8 mouse cellular contexts compared by ENCODE assay signal in the genomic region with DNA sequence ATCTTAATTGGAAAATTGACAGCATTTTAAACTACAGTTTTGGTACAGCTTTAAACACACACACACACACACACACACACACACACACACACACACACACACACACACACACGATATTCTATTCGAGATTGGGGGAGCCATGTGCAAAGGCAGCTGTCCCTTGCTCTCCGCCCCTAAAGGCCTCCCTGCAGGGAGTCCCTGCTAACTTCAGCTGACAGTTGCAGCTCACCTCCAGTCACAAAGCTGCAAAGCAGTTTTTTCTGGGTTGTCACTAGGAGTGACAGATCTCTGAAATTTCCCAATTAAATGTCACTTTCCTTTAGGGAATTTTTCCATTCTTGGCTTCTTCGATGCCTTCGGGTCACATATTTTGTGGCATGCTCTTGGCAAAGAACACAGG. TPM values are rescaled to one million over a fixed set of nuclear protein-coding genes. Genes with fewer than 3 reads are reported as not detected.
DNase-seq lines count a peak whose midpoint lies in the region; ATAC-seq and TF ChIP-seq lines count a peak whose summit lies in the region.

No protein-coding gene starts in this region.

- peak; percentile 59 to 73 for DNase-seq in cerebellum, postnatal 10 days
- no peak for DNase-seq in cerebellum, adult 11-12 months
- DNase-seq in lung, postnatal 10 days = no peak
- no peak for DNase-seq in limb, embryonic 14.5 days (ENCODE audit: low spot score)
- DNase-seq in left cerebral cortex, adult 8-10 months (ENCODE audit: low spot score in 2 of 2) = no peak
- DNase-seq in frontal cortex, adult 2 months (ENCODE audit: extremely low spot score in 1 of 2, low spot score in 1 of 2) = no peak

- peak overlapping the region; percentile 46 for H3K4me3 ChIP-seq in lung, embryonic 15.5 days
- peak overlapping the region; percentile 59 for H3K4me3 ChIP-seq in limb, embryonic 14.5 days (replicated peaks; ENCODE audit: low read length)
- H3K4me3 ChIP-seq in stomach, embryonic 16.5 days (replicated peaks; ENCODE audit: low read length) = peak overlapping the region; percentile 52

- TF ChIP-seq POLR2A in limb, embryonic 14.5 days (IDR thresholded peaks at IDR 0.05; ENCODE audit: borderline replicate concordance, extremely low read depth, insufficient read depth, insufficient read length) = no peak

- 12% methylated on average over 5 of the region's 5 CpGs for WGBS in lung, embryonic 15.5 days
- WGBS in limb, embryonic 14.5 days = 8% methylated on average over 5 of the region's 5 CpGs
- WGBS in stomach, embryonic 16.5 days = 18% methylated on average over 5 of the region's 5 CpGs

- no peak overlapping the region for H3K27ac ChIP-seq in lung, embryonic 15.5 days
- peak overlapping the region; percentile 96 for H3K27ac ChIP-seq in limb, embryonic 14.5 days (replicated peaks; ENCODE audit: low read depth, low read length)
- H3K27ac ChIP-seq in stomach, embryonic 16.5 days (ENCODE audit: low read length) = peak overlapping the region; percentile 82

- H3K27me3 ChIP-seq in lung, embryonic 15.5 days = peaks cover 27% of the 10 kb centered on the region; the same call in 1 of the 2 replicates
- H3K27me3 ChIP-seq in limb, embryonic 14.5 days (ENCODE audit: control insufficient read depth, insufficient read depth, low read length) = no peaks in the 10 kb centered on the region
- H3K27me3 ChIP-seq in stomach, embryonic 16.5 days (ENCODE audit: control insufficient read depth, insufficient read depth, low read length) = no peaks in the 10 kb centered on the region

- no peak for ATAC-seq in lung, embryonic 15.5 days (ENCODE audit: borderline replicate concordance, extremely low read depth, low FRiP score, low TSS enrichment)
- ATAC-seq in limb, embryonic 14.5 days (ENCODE audit: low FRiP score, low read depth) = peak; percentile 53; the same call in 1 of the 2 replicates
- no peak for ATAC-seq in stomach, embryonic 16.5 days (ENCODE audit: insufficient read depth, low FRiP score)

- no peaks in the 10 kb centered on the region for H3K36me3 ChIP-seq in lung, embryonic 15.5 days
- peaks cover 13% of the 10 kb centered on the region for H3K36me3 ChIP-seq in limb, embryonic 14.5 days (ENCODE audit: control insufficient read depth, insufficient read depth, low read length)
- H3K36me3 ChIP-seq in stomach, embryonic 16.5 days (ENCODE audit: control insufficient read depth, insufficient read depth, low read length) = no peaks in the 10 kb centered on the region

- H3K4me1 ChIP-seq in lung, embryonic 15.5 days = peaks cover 20% of the 10 kb centered on the region
- H3K4me1 ChIP-seq in limb, embryonic 14.5 days (ENCODE audit: control insufficient read depth, insufficient read depth, low read length) = peaks cover 5% of the 10 kb centered on the region; the same call in 1 of the 2 replicates
- H3K4me1 ChIP-seq in stomach, embryonic 16.5 days (ENCODE audit: control insufficient read depth, insufficient read depth, low read length) = no peaks in the 10 kb centered on the region

- H3K9ac ChIP-seq in lung, embryonic 15.5 days = no peak overlapping the region
- peak overlapping the region; percentile 75 for H3K9ac ChIP-seq in limb, embryonic 14.5 days (ENCODE audit: low read depth, low read length, severe bottlenecking)
- H3K9ac ChIP-seq in stomach, embryonic 16.5 days (ENCODE audit: low read length) = no peak overlapping the region; the same call in 1 of the 2 replicates

- H3K4me2 ChIP-seq in lung, embryonic 15.5 days = peak overlapping the region; percentile 84
- peak overlapping the region; percentile 64 for H3K4me2 ChIP-seq in limb, embryonic 14.5 days (replicated peaks; ENCODE audit: low read depth, low read length, severe bottlenecking)
- peak overlapping the region; percentile 53 for H3K4me2 ChIP-seq in stomach, embryonic 16.5 days (ENCODE audit: low read depth, low read length)

- H3K9me3 ChIP-seq in lung, embryonic 15.5 days = no peaks in the 10 kb centered on the region
- no peaks in the 10 kb centered on the region for H3K9me3 ChIP-seq in limb, embryonic 14.5 days (ENCODE audit: control insufficient read depth, low read length)
- H3K9me3 ChIP-seq in stomach, embryonic 16.5 days (replicated peaks; ENCODE audit: control insufficient read depth, low read length) = no peaks in the 10 kb centered on the region

RNA-seq across cellular contexts. Expression of a gene that starts 0.4 kb away (rescaled TPM):
- 133 and 149 TPM in 2 replicates for polyA plus RNA-seq in lung, embryonic 15.5 days (2015; fragmentation: Nextera tagmentation; extraction: Ambion mirVana)
- polyA plus RNA-seq in limb, embryonic 14.5 days (2012; rRNA removed) = 321 and 513 TPM in 2 replicates
- 595 and 613 TPM in 2 replicates for polyA plus RNA-seq in limb, embryonic 14.5 days (2014; fragmentation: Nextera tagmentation; extraction: Ambion mirVana)
- 314 and 411 TPM in 2 replicates for polyA plus RNA-seq in stomach, embryonic 16.5 days (2015; fragmentation: Nextera tagmentation; extraction: Ambion mirVana)
- total RNA-seq in left cerebral cortex, adult 8-10 months (2022) = 100 to 1,000 TPM; 297 to 351 (median 316) TPM
- 663 and 802 TPM in 2 replicates for polyA plus RNA-seq in frontal cortex, adult 2 months (2012; rRNA removed)

Comparison
In these comparisons a context has a peak if more than half of its experiments do, and no peak if none do; other contexts are left out.
1. DNase-seq: peak in cerebellum, postnatal 10 days (2 of 2); none in cerebellum, adult 11-12 months (single experiment), lung, postnatal 10 days (single experiment), limb, embryonic 14.5 days (single experiment), left cerebral cortex, adult 8-10 months (0 of 2) and frontal cortex, adult 2 months (0 of 2).
2. Peak in every context shown above with its lines, with median percentiles within 50 percentile points of each other: H3K4me2 ChIP-seq and H3K4me3 ChIP-seq.